Mouse (Mus musculus) limb, embryonic 10.5 days (tissue): ENCODE measurements around the gene Ubxn10. TPM values are rescaled to one million over a fixed set of nuclear protein-coding genes. Genes with fewer than 3 reads are reported as not detected.

Experiments
- DNase-seq: peaks from one replicate; pipeline ENCODE4 v3.0.0-alpha.2; 2017; ENCODE audit warnings: low spot score
- H3K27ac ChIP-seq: fragments of 300-500 bp; sonication (generic); 2 replicates; pipeline ENCODE4 v1.5.1; 2016; ENCODE audit warnings: mild to moderate bottlenecking
- H3K27me3 ChIP-seq: fragments of 300-500 bp; sonication (generic); 2 replicates; pipeline ENCODE4 v1.6.1; 2016; ENCODE audit warnings: low read depth, mild to moderate bottlenecking; ENCODE audit not compliant: poor library complexity, severe bottlenecking
- H3K36me3 ChIP-seq: fragments of 300-500 bp; sonication (generic); 2 replicates; pipeline ENCODE4 v1.6.1; 2016; ENCODE audit warnings: mild to moderate bottlenecking, moderate library complexity
- H3K4me1 ChIP-seq: fragments of 300-500 bp; sonication (generic); 2 replicates; pipeline ENCODE4 v1.6.1; 2016
- H3K4me3 ChIP-seq: fragments of 300-500 bp; sonication (generic); 2 replicates; pipeline ENCODE4 v1.5.1; 2016; ENCODE audit warnings: mild to moderate bottlenecking, moderate library complexity
- H3K9me3 ChIP-seq: fragments of 300-500 bp; sonication (generic); replicated peaks from 2 replicates; pipeline ENCODE4 v1.6.1; 2016; ENCODE audit warnings: mild to moderate bottlenecking
- WGBS: fragments of 180-500 bp; shearing (Covaris S2); methylation state at CpG from one replicate; pipeline ENCODE4 v1.1.7; 2016; 5-methylcytosine and 5-hydroxymethylcytosine counted together
- polyA plus RNA-seq: library from polyadenylated mRNA; unstranded; fragments of >200 nt; fragmentation: Nextera tagmentation; extraction: Ambion mirVana; gene quantifications from 2 replicates; pipeline ENCODE4 v1.2.1, GENCODE M21; 2016

Ubxn10 gene
- polyA plus RNA-seq = 1.2 and 1.3 TPM in 2 replicates

DNA sequence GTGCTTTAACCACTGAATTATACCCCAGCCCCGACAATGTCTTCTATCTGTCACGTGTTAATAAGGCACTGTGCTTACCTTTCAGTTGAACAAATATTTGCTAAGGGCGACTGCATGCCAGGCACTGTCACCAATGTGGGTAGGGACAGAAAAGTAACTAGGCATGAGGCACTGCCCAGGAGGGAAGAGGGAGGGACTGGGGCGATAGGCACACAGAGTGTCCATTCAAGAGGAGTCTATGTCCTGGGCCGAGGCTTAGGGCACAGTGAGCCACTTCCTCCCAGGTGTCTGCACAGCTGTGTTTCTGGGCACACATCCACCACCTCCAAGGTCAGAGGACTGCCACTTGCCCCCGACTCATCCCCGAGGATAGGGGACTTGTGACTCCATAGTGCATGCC is at the start of gene Ubxn10:
TSS of gene Ubxn10 (minus strand) at position 137 of the 400 bp plus-strand sequence.
- H3K27ac ChIP-seq = peak within 1 kb of the TSS; percentile 57; the same call in 1 of the 2 replicates
- H3K27me3 ChIP-seq = no peaks in the 10 kb centered on the region
- peaks cover 39% of the 10 kb centered on the region for H3K4me1 ChIP-seq
- 80% methylated on average over 7 of the region's 7 CpGs for WGBS
- H3K36me3 ChIP-seq = no peaks in the 10 kb centered on the region
- no peaks in the 10 kb centered on the region for H3K9me3 ChIP-seq
- no peak for DNase-seq
- H3K4me3 ChIP-seq = no peak within 1 kb of the TSS

DNA sequence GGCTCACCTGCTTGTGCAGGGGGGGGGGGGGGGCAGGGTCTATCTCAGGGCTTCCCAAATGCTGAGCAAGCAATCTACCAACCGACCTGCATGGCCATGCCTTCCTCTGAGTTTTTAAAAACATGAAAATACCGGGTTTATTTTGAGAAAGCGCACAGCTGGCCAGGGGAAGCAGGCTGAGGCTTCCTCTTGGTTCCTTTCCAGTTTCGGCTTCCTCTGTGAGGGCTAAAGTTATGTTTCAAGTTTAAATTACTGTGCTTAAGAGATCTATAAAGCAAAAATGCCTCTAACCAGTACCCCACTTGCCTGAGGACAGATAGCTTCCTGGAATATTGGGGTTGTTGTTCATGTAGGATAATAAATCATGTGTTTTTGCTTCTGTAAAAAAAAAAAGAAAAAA is 49.2 kb upstream of the Ubxn10 start:
- no peak for DNase-seq
- 76% methylated on average over 4 of the region's 4 CpGs for WGBS
- no peaks in the 10 kb centered on the region for H3K27me3 ChIP-seq
- no peak overlapping the region for H3K27ac ChIP-seq
- H3K4me1 ChIP-seq = no peaks in the 10 kb centered on the region
- H3K36me3 ChIP-seq = no peaks in the 10 kb centered on the region
- H3K9me3 ChIP-seq = no peaks in the 10 kb centered on the region
- no peak overlapping the region for H3K4me3 ChIP-seq

DNA sequence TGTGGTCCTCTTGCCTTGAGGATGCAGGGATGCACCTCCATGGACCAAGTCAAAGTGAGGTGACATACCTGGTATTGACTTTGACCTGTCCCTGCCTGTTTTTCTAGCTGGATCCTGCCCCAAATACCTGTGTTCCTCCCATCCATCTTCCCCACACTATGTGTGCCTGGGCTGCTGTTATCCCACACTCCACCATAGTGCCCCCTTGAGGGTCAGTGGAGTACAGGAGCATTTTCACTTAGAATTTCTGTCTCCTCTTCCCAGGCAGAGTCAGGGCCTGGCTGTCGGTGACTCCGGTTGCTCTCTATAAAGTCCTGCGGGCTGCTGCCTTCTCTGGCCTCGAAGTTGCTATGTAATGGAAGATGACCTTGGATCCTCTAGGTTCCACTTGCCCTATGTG is 48.8 kb upstream of the Ubxn10 start:
- Histone ChIP-seq H3K27ac (no peak overlapping the region), H3K27me3 (no peaks in the 10 kb centered on the region), H3K4me3 (no peak overlapping the region), H3K4me1 (no peaks in the 10 kb centered on the region), H3K36me3 (no peaks in the 10 kb centered on the region), H3K9me3 (no peaks in the 10 kb centered on the region)
- DNase-seq = no peak
- 63% methylated on average over 4 of the region's 4 CpGs for WGBS

DNA sequence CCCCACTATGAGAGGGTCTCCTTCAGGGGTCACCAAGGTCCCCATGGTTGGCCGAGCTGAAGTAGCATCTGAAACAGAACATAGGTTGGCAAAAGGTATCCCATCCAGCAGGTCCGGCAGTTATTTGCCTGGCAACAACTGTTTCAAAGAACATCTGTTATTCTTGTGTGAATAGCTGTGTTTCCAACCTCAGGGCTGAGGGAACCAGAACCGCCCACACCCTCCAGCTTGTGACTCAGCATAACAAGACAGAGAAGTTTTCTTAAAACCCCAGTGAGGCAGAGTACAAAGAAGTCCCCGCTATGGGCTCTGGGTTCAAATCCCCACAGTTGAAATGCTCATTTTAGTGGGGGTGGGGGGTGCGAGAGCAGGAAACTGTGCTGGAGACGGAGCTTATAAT is 45.1 kb upstream of the Ubxn10 start:
- DNase-seq = no peak
- H3K4me1 ChIP-seq = peaks cover 7% of the 10 kb centered on the region
- WGBS = 87% methylated on average over 6 of the region's 6 CpGs
- no peaks in the 10 kb centered on the region for H3K36me3 ChIP-seq
- H3K9me3 ChIP-seq = no peaks in the 10 kb centered on the region
- peaks cover 3% of the 10 kb centered on the region; the same call in 1 of the 2 replicates for H3K27me3 ChIP-seq
- H3K27ac ChIP-seq = no peak overlapping the region
- H3K4me3 ChIP-seq = no peak overlapping the region

DNA sequence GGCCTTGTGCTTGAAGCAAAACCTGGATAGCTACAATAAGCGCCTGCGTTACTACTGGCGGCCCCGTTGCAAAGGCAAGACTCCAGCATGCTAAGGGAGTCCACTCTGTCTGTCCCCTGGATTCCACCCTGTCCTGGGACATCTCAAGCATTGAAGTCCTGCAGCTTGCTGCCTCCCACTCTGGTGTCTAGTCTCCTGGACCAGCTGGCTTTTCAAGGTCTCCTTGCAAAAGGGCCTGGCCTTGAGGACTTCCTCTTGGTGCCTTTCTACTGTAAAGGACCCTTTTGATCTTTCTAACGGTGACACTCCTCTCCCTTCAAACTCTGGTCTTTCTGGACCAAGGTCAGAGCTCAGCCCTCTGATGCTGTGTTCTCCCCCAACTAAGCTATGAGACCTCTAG is 43.3 kb upstream of the Ubxn10 start:
- WGBS = 92% methylated on average over 5 of the region's 5 CpGs
- H3K27ac ChIP-seq = no peak overlapping the region
- no peak overlapping the region for H3K4me3 ChIP-seq
- peaks cover 12% of the 10 kb centered on the region; the same call in 1 of the 2 replicates for H3K27me3 ChIP-seq
- no peaks in the 10 kb centered on the region for H3K36me3 ChIP-seq
- no peaks in the 10 kb centered on the region for H3K9me3 ChIP-seq
- peaks cover 7% of the 10 kb centered on the region for H3K4me1 ChIP-seq
- DNase-seq = no peak

DNA sequence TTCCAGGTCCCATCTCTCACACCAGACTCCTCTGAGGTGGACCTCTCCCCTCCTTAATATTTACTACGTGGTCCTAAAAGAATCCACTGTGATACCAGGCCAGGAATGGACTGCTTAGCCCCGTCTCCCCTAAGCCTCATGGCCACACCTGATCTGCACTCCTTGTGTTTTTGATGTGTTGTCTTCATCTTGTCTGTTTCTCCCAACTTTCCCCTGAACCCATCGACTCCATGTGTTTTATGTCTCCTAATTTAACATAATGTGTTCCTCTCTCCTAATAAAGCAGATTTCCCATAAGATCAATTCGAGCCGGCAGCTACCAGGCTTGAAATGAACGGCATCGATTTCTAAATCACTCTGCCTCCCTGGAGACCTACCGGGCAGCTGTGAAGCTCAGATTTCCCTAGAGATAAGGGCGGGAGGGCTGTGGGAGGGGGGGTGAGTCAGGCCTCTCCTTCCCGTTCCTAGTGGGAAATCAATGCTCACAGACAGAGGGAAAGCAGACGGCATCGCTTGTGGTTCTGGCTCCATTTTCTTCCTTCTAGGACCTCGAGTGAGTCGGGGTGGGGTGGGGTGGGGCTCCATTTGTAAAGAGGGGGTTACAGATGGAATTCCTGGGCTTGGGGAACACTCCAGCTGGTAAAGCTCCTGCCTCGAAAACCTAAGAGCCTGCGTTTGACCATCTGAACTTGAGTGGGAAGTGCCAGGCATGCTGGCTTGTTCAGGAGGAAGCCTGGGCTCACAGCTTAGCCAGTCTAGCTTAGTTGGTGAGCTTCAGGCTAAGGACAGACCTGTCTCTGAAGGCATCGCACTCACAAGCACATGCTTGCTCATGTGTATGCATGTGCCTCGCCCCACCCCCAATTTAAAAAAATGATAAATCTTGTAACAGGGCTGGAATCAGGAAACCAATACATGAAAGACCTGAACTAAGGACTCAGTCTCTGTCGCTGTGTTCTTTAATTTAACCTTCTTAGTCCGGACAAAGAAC is 40.7 kb upstream of the Ubxn10 start:
- H3K9me3 ChIP-seq = no peaks in the 10 kb centered on the region
- H3K4me1 ChIP-seq = peaks cover 7% of the 10 kb centered on the region
- no peak overlapping the region for H3K4me3 ChIP-seq
- peak overlapping the region; percentile 36; the same call in 1 of the 2 replicates for H3K27ac ChIP-seq
- no peak for DNase-seq
- WGBS = 45% methylated on average over 20 of the region's 20 CpGs
- peaks cover 12% of the 10 kb centered on the region; the same call in 1 of the 2 replicates for H3K27me3 ChIP-seq
- no peaks in the 10 kb centered on the region for H3K36me3 ChIP-seq

DNA sequence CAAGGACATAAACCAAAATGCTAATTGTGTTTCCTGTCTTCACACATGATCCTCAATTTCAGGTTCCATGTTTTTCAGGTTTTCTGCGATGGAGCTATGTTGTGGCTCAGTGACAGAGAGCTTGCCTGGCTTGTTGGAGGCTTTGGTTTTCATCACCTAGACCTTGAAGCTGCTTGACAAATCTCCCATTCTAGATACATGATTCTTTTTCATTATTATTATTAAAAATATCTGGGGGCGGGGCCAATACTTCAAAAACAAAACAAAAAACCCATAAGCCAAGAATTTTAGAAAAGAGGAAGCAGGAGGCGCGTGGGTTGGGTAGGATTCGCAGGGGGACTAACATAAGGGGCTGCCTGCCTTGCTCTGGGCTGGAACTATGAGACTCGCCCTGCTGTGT is 38.5 kb upstream of the Ubxn10 start, which contains the start of gene Pla2g2d:
TSS of gene Pla2g2d (plus strand) at position 301 of the 400 bp plus-strand sequence.
- H3K4me1 ChIP-seq = peaks cover 7% of the 10 kb centered on the region
- no peaks in the 10 kb centered on the region for H3K36me3 ChIP-seq
- no peak within 1 kb of the TSS for H3K27ac ChIP-seq
- no peak within 1 kb of the TSS for H3K4me3 ChIP-seq
- 86% methylated on average over 6 of the region's 6 CpGs for WGBS
- no peak for DNase-seq
- peaks cover 12% of the 10 kb centered on the region; the same call in 1 of the 2 replicates for H3K27me3 ChIP-seq
- no peaks in the 10 kb centered on the region for H3K9me3 ChIP-seq

DNA sequence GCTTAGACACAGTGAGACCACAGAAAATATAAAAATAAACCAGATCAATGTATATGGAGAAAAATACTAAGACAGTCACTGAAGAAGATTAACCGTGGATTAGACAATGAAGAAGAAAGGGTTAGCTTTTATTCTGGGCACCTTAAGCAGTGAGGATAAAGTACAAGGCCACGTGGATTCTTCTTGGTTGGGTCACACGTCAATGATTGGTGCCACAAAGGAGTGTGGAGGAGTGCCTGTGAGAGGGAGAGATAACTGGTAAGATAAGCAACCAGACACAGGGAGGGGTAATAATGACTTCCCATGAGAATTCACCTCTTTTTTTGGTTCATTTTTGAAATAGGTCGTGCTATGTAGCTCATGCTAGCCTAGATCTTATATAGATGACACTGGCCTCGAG is 35.4 kb upstream of the Ubxn10 start:
- Histone ChIP-seq H3K9me3 (no peaks in the 10 kb centered on the region), H3K4me1 (peaks cover 3% of the 10 kb centered on the region; the same call in 1 of the 2 replicates), H3K36me3 (no peaks in the 10 kb centered on the region), H3K27ac (no peak overlapping the region), H3K27me3 (peaks cover 12% of the 10 kb centered on the region; the same call in 1 of the 2 replicates), H3K4me3 (no peak overlapping the region)
- 88% methylated on average over 5 of the region's 5 CpGs for WGBS
- DNase-seq = no peak

DNA sequence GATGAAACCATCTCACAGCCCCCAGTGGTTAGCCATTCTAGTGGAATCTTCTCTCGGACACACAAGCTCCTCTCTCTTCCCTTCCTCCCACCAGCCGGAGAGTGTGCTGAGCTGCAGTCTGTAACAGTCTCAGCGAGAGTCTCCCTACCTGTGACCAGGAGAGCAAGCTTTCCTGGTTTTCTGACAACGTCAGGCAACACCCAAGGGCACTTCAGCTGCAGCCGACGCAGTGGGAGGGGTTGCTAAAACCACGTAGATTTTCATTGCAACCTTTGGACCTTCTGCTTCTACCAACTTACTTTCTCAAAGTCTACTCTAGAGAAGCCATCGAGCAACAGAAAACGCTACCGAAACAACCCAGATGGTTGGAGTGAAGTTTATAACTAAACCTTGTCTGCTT is 35.0 kb upstream of the Ubxn10 start:
- Histone ChIP-seq H3K4me3 (no peak overlapping the region), H3K27ac (no peak overlapping the region), H3K36me3 (no peaks in the 10 kb centered on the region), H3K4me1 (peaks cover 3% of the 10 kb centered on the region; the same call in 1 of the 2 replicates), H3K27me3 (peaks cover 7% of the 10 kb centered on the region; the same call in 1 of the 2 replicates), H3K9me3 (no peaks in the 10 kb centered on the region)
- WGBS = 83% methylated on average over 10 of the region's 10 CpGs
- DNase-seq = no peak

DNA sequence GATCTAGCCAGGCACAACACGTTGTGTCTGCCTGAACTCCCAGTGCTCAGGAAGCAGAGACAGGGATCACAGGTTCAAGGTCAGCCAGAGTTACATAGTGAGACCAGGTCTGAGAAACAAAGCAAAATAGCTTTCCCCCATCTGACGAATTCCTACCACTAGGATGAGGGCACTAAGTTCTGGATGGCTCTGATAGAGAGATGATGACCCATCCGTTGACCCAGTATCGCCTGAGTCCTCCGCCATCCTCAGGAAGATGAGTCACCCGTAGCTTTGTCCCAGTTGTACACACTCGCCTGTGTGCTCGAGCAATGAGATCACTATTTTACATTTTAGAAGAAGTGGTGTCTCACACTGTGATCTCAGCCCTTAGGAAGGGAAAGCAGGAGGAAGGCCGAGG is 25.3 kb upstream of the Ubxn10 start:
- no peak overlapping the region for H3K27ac ChIP-seq
- DNase-seq = no peak
- WGBS = 87% methylated on average over 9 of the region's 9 CpGs
- H3K4me1 ChIP-seq = no peaks in the 10 kb centered on the region
- H3K9me3 ChIP-seq = no peaks in the 10 kb centered on the region
- H3K36me3 ChIP-seq = no peaks in the 10 kb centered on the region
- no peak overlapping the region for H3K4me3 ChIP-seq
- H3K27me3 ChIP-seq = no peaks in the 10 kb centered on the region

DNA sequence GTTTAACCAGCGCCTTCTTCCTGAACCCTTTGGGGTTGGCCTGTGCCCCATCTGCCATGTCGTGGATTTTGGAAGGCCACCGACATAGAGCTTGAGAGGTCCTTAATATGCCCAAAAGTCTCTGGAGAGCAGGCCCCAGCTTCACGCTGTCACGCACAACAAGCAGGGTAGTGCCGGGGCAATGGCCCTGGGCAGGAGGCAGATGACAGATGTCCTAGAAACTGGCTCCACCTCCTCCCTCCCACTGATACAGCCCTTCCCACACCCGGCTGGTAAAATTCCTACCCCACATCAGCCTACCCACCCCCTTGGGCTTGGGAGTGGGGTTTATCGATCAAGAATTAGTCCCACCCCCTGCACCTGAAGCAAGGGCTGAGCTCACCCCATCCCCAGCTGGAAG is 20.4 kb upstream of the Ubxn10 start, which contains the start of gene Pla2g2f:
TSS of gene Pla2g2f (minus strand) at position 211 of the 400 bp plus-strand sequence.
- no peaks in the 10 kb centered on the region for H3K9me3 ChIP-seq
- peak within 1 kb of the TSS; percentile 40 for H3K27ac ChIP-seq
- no peaks in the 10 kb centered on the region for H3K36me3 ChIP-seq
- no peaks in the 10 kb centered on the region for H3K27me3 ChIP-seq
- WGBS = 79% methylated on average over 8 of the region's 8 CpGs
- H3K4me3 ChIP-seq = no peak within 1 kb of the TSS
- DNase-seq = no peak
- H3K4me1 ChIP-seq = peaks cover 19% of the 10 kb centered on the region

DNA sequence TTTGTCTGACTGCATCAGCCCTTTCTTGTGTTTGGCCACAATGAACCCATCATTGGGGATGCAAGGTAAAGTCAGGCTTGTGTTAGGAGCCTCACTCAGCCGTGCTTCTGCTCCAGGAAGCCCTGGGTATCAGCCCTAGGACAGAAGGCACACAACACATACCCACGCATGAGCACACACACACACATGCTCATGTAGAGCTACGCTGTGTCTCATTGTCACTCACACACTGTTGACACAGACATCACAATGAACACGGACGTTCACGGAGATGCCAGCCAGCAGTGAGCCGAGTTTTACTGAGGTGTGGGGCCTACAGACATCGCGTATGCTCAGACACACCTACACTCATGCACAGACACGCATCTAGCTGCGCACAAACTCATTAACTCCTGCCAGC is 19.0 kb upstream of the Ubxn10 start:
- Histone ChIP-seq H3K4me1 (peaks cover 19% of the 10 kb centered on the region), H3K9me3 (no peaks in the 10 kb centered on the region), H3K4me3 (no peak overlapping the region), H3K27me3 (no peaks in the 10 kb centered on the region), H3K36me3 (no peaks in the 10 kb centered on the region), H3K27ac (no peak overlapping the region)
- no peak for DNase-seq
- WGBS = 88% methylated on average over 11 of the region's 11 CpGs

DNA sequence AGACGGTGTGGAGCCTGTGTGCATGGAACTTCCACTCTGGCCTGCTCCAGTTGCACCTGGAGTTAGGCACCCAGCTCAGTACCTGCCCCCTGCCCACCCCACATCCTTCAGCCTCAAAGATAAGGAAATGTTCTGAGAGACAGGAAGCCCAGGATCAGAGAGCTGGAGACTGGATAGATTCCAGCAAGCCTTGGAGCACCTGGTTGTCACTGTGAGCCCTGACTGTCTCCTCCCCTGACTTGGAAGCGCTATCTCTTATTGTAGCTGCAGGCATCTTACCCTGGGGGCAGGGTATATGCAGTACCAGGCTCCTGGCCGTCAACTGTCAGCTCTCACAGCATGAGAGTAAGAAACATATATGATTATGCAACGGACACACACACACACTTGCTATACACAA is 18.5 kb upstream of the Ubxn10 start:
- H3K27ac ChIP-seq = no peak overlapping the region

More for the DNA sequence above, 18.5 kb upstream of the Ubxn10 start:
- peaks cover 19% of the 10 kb centered on the region for H3K4me1 ChIP-seq
- H3K4me3 ChIP-seq = no peak overlapping the region
- H3K9me3 ChIP-seq = no peaks in the 10 kb centered on the region
- whole genome bisulfite sequencing = 84% methylated on average over 4 of the region's 4 CpGs
- DNase-seq = no peak
- no peaks in the 10 kb centered on the region for H3K27me3 ChIP-seq
- no peaks in the 10 kb centered on the region for H3K36me3 ChIP-seq
